48 mouse cellular contexts compared by ENCODE assay signal in genomic region chr11:106301765-106302164, GRCm38 (mm10). TPM values are rescaled to one million over a fixed set of nuclear protein-coding genes. Genes with fewer than 3 reads are reported as not detected.
"Had no signal": no experiment of that assay in that cellular context is flagged by ENCODE, and none has a peak within 500 bp of the region (broad histone marks: within the 10 kb centered on the region; RNA-seq: fewer than 3 reads in every experiment).

Gene Gh, minus strand, starts transcription at chr11:106301865.

- H3K27me3 ChIP-seq: heart, embryonic 12.5 days; heart, embryonic 13.5 days; heart, embryonic 15.5 days; hindbrain, embryonic 12.5 days; hindbrain, embryonic 13.5 days; hindbrain, embryonic 15.5 days; intestine, embryonic 15.5 days; kidney, embryonic 15.5 days had no signal

- H3K4me2 ChIP-seq: heart, embryonic 11.5 days; heart, embryonic 12.5 days; heart, embryonic 13.5 days; heart, embryonic 15.5 days; hindbrain, embryonic 12.5 days; hindbrain, embryonic 13.5 days; hindbrain, embryonic 14.5 days; hindbrain, embryonic 15.5 days; intestine, embryonic 15.5 days; kidney, embryonic 15.5 days had no signal

- H3K4me3 ChIP-seq: heart, embryonic 10.5 days; heart, embryonic 12.5 days; heart, embryonic 13.5 days; heart, embryonic 15.5 days; hindbrain, embryonic 12.5 days; hindbrain, embryonic 13.5 days; hindbrain, embryonic 15.5 days; intestine, embryonic 15.5 days; kidney, embryonic 15.5 days; layer of hippocampus, adult 2 months; left cerebral cortex, adult 2 months had no signal

- H3K27ac ChIP-seq: heart, embryonic 10.5 days; heart, embryonic 13.5 days; heart, embryonic 15.5 days; hindbrain, embryonic 12.5 days; hindbrain, embryonic 13.5 days; hindbrain, embryonic 14.5 days; hindbrain, embryonic 15.5 days; hindbrain, postnatal 0 days; intestine, embryonic 15.5 days; kidney, embryonic 15.5 days; kidney, postnatal 0 days; layer of hippocampus, adult 2 months; left cerebral cortex, adult 2 months had no signal

- DNase-seq: heart, postnatal 10 days; heart, postnatal 14 days; heart, postnatal 36 days; heart, postnatal 4 days; kidney, adult 11 months; kidney, adult 18-20 months; kidney, adult 2 months; kidney, adult 8-10 months; kidney, adult 9 months; kidney, postnatal 10 days; kidney, postnatal 14 days; kidney, postnatal 25 days; kidney, postnatal 36 days; kidney, postnatal 4 days; layer of hippocampus, adult 9-11 months; layer of hippocampus, postnatal 36 days had no signal

- H3K36me3 ChIP-seq: heart, embryonic 10.5 days; heart, embryonic 12.5 days; heart, embryonic 13.5 days; heart, embryonic 15.5 days; hindbrain, embryonic 12.5 days; hindbrain, embryonic 13.5 days; hindbrain, embryonic 15.5 days; intestine, embryonic 15.5 days; kidney, embryonic 15.5 days had no signal

- H3K9ac ChIP-seq: heart, embryonic 12.5 days; heart, embryonic 13.5 days; heart, embryonic 15.5 days; hindbrain, embryonic 12.5 days; hindbrain, embryonic 13.5 days; hindbrain, embryonic 14.5 days; hindbrain, embryonic 15.5 days; intestine, embryonic 15.5 days; kidney, embryonic 15.5 days had no signal

- H3K4me1 ChIP-seq: heart, embryonic 10.5 days; heart, embryonic 12.5 days; heart, embryonic 13.5 days; heart, embryonic 15.5 days; hindbrain, embryonic 12.5 days; hindbrain, embryonic 13.5 days; hindbrain, embryonic 15.5 days; intestine, embryonic 15.5 days had no signal

- ATAC-seq: hindbrain, embryonic 16.5 days; hindbrain, postnatal 0 days; inflammation-experienced regulatory T-cells, adult 6 months; intestine, embryonic 15.5 days; intestine, postnatal 0 days had no signal

- H3K9me3 ChIP-seq: heart, embryonic 10.5 days; heart, embryonic 12.5 days; heart, embryonic 13.5 days; heart, embryonic 15.5 days; hindbrain, embryonic 12.5 days; hindbrain, embryonic 13.5 days; hindbrain, embryonic 15.5 days; intestine, embryonic 15.5 days; kidney, embryonic 15.5 days had no signal

RNA-seq across cellular contexts. Expression of gene Gh, which starts in this region (rescaled TPM):
- total RNA-seq: heart, postnatal 10 days; heart, postnatal 14 days; heart, postnatal 25 days; heart, postnatal 36 days; heart, postnatal 4 days; hematopoietic stem cell, adult 5-6 weeks; hindbrain, postnatal 0 days; layer of hippocampus, adult 18-20 months; layer of hippocampus, adult 2 months; layer of hippocampus, postnatal 10 days; layer of hippocampus, postnatal 14 days; layer of hippocampus, postnatal 25 days; layer of hippocampus, postnatal 36 days; left cerebral cortex, adult 18-20 months; left cerebral cortex, adult 2 months had no signal
- polyA plus RNA-seq: heart, embryonic 10.5 days; heart, embryonic 11.5 days; heart, embryonic 12.5 days; heart, embryonic 13.5 days; heart, embryonic 14.5 days; heart, embryonic 15.5 days; heart, embryonic 16.5 days; heart, postnatal 0 days; hindbrain, embryonic 12.5 days; hindbrain, embryonic 13.5 days; hindbrain, embryonic 14.5 days; hindbrain, embryonic 15.5 days; hindbrain, postnatal 0 days; inflammation-experienced regulatory T-cells, adult 6 months; intestine, embryonic 14.5 days; intestine, embryonic 15.5 days; intestine, embryonic 16.5 days; intestine, postnatal 0 days; kidney, embryonic 14.5 days; kidney, embryonic 15.5 days; kidney, embryonic 16.5 days; kidney, postnatal 0 days had no signal
